Mouse (Mus musculus) megakaryocyte, embryonic 14.5 days (primary cell): ENCODE measurements around the gene Mgea5. TPM values are rescaled to one million over a fixed set of nuclear protein-coding genes. Genes with fewer than 3 reads are reported as not detected.
"Not testable (repeated sequence)": the region's sequence is repeated elsewhere in the genome, so short reads cannot be mapped to it uniquely, and the experiment has no call there.

Source experiments
- H3K27me3 ChIP-seq: replicated peaks from 2 replicates; pipeline ENCODE3; 2012; ENCODE audit warnings: inconsistent platforms
- H3K36me3 ChIP-seq: replicated peaks from 2 replicates; pipeline ENCODE3; 2012; ENCODE audit warnings: low read length, inconsistent platforms, mixed read lengths
- H3K4me1 ChIP-seq: 2 replicates; pipeline ENCODE4 v1.6.1; 2012; ENCODE audit warnings: inconsistent platforms
- H3K4me3 ChIP-seq: replicated peaks from 2 replicates; pipeline ENCODE3; 2012; ENCODE audit warnings: moderate library complexity, mild to moderate bottlenecking, inconsistent platforms
- H3K9me3 ChIP-seq: 2 replicates; pipeline ENCODE4 v1.6.1; 2012; ENCODE audit warnings: inconsistent platforms
- FLI1 ChIP-seq: IDR thresholded peaks from 2 replicates; pipeline ENCODE4 v1.6.1; 2012; ENCODE audit warnings: low read length, inconsistent platforms, mixed read lengths
- GATA1 ChIP-seq: IDR thresholded peaks from 3 replicates; pipeline ENCODE4 v1.6.1; 2012; ENCODE audit warnings: mixed read lengths, low read length, inconsistent platforms, borderline replicate concordance
- polyA plus RNA-seq: library from polyadenylated mRNA; stranded (reverse); fragments of >175 nt; gene quantifications from 2 replicates; pipeline ENCODE4 v1.2.3, GENCODE M21; 2012; ENCODE audit warnings: low replicate concordance; ENCODE audit not compliant: insufficient read depth

Gene Mgea5
- polyA plus RNA-seq, 1 experiment = 9.8 TPM

GRCm38 (mm10) chr19:45813801-45814200, 30.2 kb upstream of the Mgea5 start:
- Histone ChIP-seq H3K27me3 (peaks cover 55% of the 10 kb centered on the region), H3K4me1 (peaks cover 32% of the 10 kb centered on the region), H3K9me3 (no peaks in the 10 kb centered on the region), H3K4me3 (no peak overlapping the region), H3K36me3 (peaks cover 10% of the 10 kb centered on the region)
- TF ChIP-seq GATA1 = no peak
- TF ChIP-seq FLI1 = no peak

- TF ChIP-seq GATA1 = no peak
- no peak for TF ChIP-seq FLI1
- Histone ChIP-seq H3K4me1 (peaks cover 26% of the 10 kb centered on the region), H3K27me3 (peaks cover 55% of the 10 kb centered on the region), H3K36me3 (peaks cover 5% of the 10 kb centered on the region), H3K4me3 (no peak overlapping the region), H3K9me3 (no peaks in the 10 kb centered on the region)
Observed at GRCm38 (mm10) chr19:45813263-45813662, 29.6 kb upstream of the Mgea5 start.

DNA sequence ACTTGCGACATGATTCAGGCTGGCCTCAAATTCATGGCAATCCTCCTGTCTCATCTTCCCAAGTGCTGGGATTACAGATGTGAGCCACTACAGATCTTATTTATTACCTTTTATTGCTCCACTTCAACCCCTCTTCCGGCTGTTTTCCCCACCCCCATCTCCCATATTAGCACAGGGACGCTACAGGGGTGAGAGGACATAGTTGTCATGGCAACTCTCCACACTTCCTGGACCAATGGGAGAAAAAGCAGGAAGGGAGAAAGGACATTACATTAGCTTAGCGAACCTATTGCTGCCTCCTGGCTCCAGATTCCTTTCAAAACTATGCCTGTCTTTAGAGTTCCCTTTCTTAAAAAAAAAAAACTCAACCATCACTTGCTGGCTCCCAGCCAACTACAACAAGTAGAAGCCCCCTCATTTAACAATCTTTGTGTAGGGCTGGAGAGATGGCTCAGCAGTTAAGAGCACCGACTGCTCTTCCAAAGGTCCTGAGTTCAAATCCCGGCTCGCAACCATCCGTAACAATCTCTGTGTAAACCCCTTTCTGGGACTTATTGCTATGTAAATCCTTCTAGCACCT, 29.1 kb upstream of the Mgea5 start:
- Histone ChIP-seq H3K9me3 (no peaks in the 10 kb centered on the region), H3K4me3 (peak overlapping the region; percentile 89), H3K36me3 (peaks cover 2% of the 10 kb centered on the region), H3K4me1 (peaks cover 28% of the 10 kb centered on the region), H3K27me3 (peaks cover 55% of the 10 kb centered on the region)
- no peak for TF ChIP-seq FLI1
- no peak for TF ChIP-seq GATA1

- peaks cover 34% of the 10 kb centered on the region for H3K4me1 ChIP-seq
- peaks cover 51% of the 10 kb centered on the region for H3K27me3 ChIP-seq
- no peaks in the 10 kb centered on the region for H3K36me3 ChIP-seq
- no peak for TF ChIP-seq GATA1
- no peak for TF ChIP-seq FLI1
- peak overlapping the region; percentile 89 for H3K4me3 ChIP-seq
- H3K9me3 ChIP-seq = no peaks in the 10 kb centered on the region
Observed at GRCm38 (mm10) chr19:45812115-45812514, 28.5 kb upstream of the Mgea5 start.

- H3K27me3 ChIP-seq = peaks cover 43% of the 10 kb centered on the region
- H3K4me1 ChIP-seq = peaks cover 34% of the 10 kb centered on the region
- no peaks in the 10 kb centered on the region for H3K9me3 ChIP-seq
- TF ChIP-seq FLI1 (no peak), GATA1 (no peak)
- no peaks in the 10 kb centered on the region for H3K36me3 ChIP-seq
- no peak overlapping the region for H3K4me3 ChIP-seq
Observed at GRCm38 (mm10) chr19:45811028-45811674, 27.5 kb upstream of the Mgea5 start.

- H3K4me3 ChIP-seq = no peak overlapping the region
- H3K36me3 ChIP-seq = no peaks in the 10 kb centered on the region
- H3K27me3 ChIP-seq = peaks cover 25% of the 10 kb centered on the region
- TF ChIP-seq GATA1 (no peak), FLI1 (no peak)
- H3K4me1 ChIP-seq = peaks cover 47% of the 10 kb centered on the region
- H3K9me3 ChIP-seq = no peaks in the 10 kb centered on the region
Observed at GRCm38 (mm10) chr19:45807732-45808131, 24.1 kb upstream of the Mgea5 start.

DNA sequence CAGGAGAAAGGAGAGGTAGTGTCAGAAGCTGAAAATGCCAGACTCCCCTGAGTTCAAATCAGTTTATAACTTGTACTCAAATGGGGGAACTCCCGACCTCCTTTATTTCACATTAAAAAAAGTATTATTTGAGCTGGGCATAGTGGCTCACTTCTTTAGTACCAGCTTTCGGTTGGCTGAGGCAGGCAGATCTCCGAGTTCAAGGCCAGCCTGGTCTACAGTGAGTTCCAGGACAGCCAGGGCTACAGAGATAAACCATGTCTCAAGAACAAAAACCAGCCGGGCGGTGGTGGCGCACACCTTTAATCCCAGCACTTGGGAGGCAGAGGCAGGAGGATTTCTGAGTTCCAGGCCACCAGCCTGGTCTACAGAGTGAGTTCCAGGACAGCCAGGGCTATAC, 22.2 kb upstream of the Mgea5 start:
- Histone ChIP-seq H3K4me1 (peaks cover 43% of the 10 kb centered on the region), H3K27me3 (peaks cover 14% of the 10 kb centered on the region)
- H3K36me3 ChIP-seq, H3K4me3 ChIP-seq, H3K9me3 ChIP-seq: not testable (repeated sequence)

GRCm38 (mm10) chr19:45804593-45805368, 21.1 kb upstream of the Mgea5 start:
- H3K4me1 ChIP-seq = peaks cover 43% of the 10 kb centered on the region
- H3K4me3 ChIP-seq = peak overlapping the region; percentile 71
- H3K9me3 ChIP-seq = peaks cover 8% of the 10 kb centered on the region
- H3K36me3 ChIP-seq = no peaks in the 10 kb centered on the region
- peaks cover 11% of the 10 kb centered on the region for H3K27me3 ChIP-seq
- TF ChIP-seq GATA1 = no peak

GRCm38 (mm10) chr19:45803408-45803807, 19.8 kb upstream of the Mgea5 start:
- peaks cover 14% of the 10 kb centered on the region for H3K9me3 ChIP-seq
- H3K27me3 ChIP-seq = peaks cover 14% of the 10 kb centered on the region
- H3K4me1 ChIP-seq = peaks cover 43% of the 10 kb centered on the region
- H3K36me3 ChIP-seq = no peaks in the 10 kb centered on the region
- TF ChIP-seq FLI1 = no peak
- no peak for TF ChIP-seq GATA1
- no peak overlapping the region for H3K4me3 ChIP-seq

GRCm38 (mm10) chr19:45802702-45803101, 19.1 kb upstream of the Mgea5 start:
- H3K36me3 ChIP-seq = no peaks in the 10 kb centered on the region
- H3K4me3 ChIP-seq = no peak overlapping the region
- peaks cover 14% of the 10 kb centered on the region for H3K27me3 ChIP-seq
- no peak for TF ChIP-seq GATA1
- TF ChIP-seq FLI1 = no peak
- peaks cover 21% of the 10 kb centered on the region for H3K9me3 ChIP-seq
- peaks cover 39% of the 10 kb centered on the region for H3K4me1 ChIP-seq

GRCm38 (mm10) chr19:45796879-45797278, 13.2 kb upstream of the Mgea5 start:
- H3K4me1 ChIP-seq = peaks cover 8% of the 10 kb centered on the region; the same call in 1 of the 2 replicates
- H3K4me3 ChIP-seq = no peak overlapping the region

More at GRCm38 (mm10) chr19:45796879-45797278, 13.2 kb upstream of the Mgea5 start:
- peaks cover 17% of the 10 kb centered on the region for H3K27me3 ChIP-seq
- no peaks in the 10 kb centered on the region for H3K36me3 ChIP-seq
- TF ChIP-seq FLI1 (no peak), GATA1 (no peak)
- peaks cover 23% of the 10 kb centered on the region for H3K9me3 ChIP-seq
